Mouse (Mus musculus): ENCODE results near the gene Fmnl1.
A peak's percentile ranks its signal among the peaks of the same experiment; 100 is the strongest.
"Not testable (repeated sequence)": the region's sequence is repeated elsewhere in the genome, so short reads cannot be mapped to it uniquely, and the experiment has no call there.

The Fmnl1 gene

DNA sequence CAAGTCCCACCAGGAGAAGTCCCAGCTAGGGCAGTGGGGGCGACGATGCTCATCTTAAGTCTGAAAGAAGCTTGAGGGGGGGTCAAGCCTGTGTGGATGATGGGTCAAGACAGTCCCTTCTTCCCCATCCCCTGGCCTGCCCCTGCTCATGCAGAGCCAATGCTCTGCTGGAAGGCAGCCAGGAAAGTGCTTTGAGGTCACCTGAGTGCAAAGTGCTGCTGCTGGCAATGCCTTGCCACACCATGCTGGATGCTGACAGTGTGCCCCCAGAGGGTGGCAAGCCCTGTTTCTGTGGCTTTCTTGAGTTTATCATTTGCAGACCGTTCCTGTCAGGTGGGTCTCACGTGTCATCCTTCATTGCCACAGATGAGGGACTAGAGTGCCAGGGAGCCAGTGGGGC is 49.1 kb downstream of the Fmnl1 start:
- DNase-seq (ENCODE audit: low spot score in 2 of 2): no peak

DNA sequence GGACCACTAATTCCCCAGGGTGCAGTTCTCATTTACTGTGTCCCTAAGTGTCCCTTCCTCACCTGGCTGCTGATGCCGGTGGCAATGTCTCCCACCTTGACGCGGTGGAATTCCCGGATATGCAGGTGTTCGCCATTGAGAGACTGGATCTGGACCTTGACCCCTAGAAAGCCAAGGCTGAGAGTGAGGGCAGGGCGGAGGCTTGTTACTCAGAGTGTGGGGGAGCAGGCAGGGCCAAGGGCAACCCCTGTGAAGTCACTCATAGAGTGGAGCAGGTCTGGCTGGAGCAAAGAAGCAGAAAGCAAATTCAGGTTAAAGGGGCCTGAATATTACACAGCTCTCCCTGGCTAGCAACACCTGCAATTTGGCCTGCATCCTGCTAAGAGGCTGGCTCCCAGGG is 50.5 kb downstream of the Fmnl1 start:
- DNase-seq (ENCODE audit: low spot score in 2 of 2): no peak

DNA sequence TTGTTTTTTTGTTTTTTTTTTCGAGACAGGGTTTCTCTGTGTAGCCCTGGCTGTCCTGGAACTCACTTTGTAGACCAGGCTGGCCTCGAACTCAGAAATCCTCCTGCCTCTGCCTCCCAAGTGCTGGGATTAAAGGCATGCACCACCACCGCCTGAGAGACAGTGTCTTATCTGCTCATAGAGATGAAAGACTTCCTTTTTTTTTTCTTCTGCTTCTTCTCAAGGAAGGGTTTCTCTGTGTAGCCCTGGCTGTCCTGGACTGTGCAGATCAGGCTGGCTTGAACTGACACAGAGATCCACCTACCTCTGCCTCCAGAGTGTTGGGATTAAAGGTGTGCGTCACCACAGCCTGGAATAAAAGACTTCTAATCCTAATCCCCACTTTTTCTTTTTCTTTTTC is 51.8 kb downstream of the Fmnl1 start:
- DNase-seq (ENCODE audit: low spot score in 2 of 2): not testable (repeated sequence)

DNA sequence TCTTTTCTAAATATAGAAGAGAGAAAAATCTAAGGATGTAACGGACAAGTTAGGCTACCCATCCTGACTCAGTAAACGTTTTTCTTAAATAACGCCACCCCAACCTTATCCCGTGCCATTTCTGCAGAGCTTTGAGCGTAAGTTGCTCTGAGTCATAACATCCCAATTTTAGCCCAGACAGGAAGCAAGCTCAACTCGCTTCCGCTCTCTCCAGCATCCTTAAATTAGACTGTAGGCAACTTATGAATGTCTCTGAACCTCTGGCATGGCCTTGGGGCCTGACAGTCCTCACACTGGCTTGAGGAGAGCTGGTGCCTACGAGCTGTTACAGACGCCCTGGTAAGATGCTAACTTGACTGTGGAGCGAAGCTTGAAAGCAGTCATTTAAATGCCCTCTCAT is 52.5 kb downstream of the Fmnl1 start:
- DNase-seq (ENCODE audit: low spot score in 2 of 2): no peak

DNA sequence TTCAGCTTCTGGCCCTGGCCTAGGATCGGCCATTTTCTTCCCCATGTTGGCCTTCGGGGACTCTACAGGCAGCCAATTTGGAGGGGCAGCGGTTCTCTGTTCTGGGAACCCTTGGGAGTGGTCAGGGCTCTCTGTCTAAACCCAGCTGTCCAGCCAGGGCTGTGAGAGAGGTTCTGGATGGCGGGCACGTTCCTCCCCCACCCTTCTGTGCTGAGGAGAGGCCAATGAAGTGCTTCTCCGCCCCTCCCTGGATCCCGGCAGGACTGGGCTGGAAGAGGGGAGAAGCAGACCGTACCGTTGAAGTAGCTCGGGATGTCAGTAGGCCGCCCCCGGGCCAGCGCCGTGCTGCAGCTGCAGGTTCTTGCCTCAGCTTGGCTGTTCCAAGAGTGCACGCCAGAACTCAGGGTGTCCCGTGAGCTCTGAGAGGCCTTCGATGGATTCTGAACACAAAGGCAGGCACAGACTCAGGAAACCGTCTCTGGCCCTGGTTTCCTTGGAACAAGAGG is 53.1 kb downstream of the Fmnl1 start:
- DNase-seq (ENCODE audit: low spot score in 2 of 2): no peak

DNA sequence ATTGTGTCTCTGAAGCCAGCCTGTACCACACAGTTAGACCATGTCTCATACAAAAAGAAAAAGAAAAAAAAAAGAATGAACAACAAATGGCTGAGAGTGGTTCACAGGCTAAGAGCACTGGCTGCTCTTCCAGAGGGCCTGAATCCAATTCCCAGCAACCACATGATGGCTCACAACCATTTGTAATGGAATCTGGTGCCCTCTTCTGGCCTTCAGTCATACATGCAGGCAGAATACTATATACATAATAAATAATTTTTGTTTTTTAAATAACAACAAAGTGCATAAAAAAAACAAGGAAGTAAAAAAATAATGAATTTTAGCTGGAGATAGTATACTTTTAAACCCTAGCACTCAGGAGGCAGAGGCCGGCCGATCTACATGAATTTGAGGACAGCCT is 58.7 kb downstream of the Fmnl1 start:
- DNase-seq (ENCODE audit: low spot score in 2 of 2): no peak

DNA sequence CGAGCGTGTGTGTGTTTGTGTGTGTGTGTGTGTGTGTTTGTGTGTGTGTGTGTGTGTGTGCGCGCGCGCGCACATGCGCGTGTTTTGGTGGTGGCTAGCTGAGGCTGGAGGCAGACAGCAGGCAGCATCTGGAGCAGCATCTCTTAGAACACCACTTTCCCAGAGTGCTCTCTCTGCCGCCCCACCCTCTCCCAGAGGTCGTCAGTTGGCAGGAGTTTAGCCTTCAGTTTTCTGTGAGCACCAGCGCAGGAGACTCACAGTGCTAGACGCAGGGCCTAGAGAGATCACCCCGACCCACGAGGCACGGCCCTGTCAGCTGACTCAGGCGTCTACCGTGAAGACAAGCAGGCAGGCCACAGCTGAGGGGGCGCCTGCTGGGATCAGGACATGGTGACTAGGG is 59.7 kb downstream of the Fmnl1 start:
- DNase-seq (ENCODE audit: low spot score in 2 of 2): no peak

DNA sequence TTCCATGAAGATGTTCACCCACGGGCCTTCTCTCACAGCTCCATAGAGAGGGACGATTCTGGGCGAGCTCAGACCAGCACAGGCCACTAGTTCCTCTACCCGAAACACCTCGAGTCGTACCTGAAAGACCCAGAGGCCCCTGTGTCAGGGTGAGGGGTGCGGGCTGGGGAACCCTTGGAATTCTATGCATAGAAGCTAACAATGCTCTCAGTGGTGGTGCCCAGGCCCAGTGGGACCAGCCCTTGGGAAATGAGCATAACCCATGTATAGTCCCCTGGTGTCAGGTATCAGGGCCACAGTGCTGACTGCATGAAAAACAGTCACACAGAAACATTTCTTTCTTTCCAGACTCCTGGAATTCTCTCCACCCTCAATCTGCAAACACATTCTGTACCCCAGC is 60.5 kb downstream of the Fmnl1 start:
- DNase-seq (ENCODE audit: low spot score in 2 of 2): no peak

DNA sequence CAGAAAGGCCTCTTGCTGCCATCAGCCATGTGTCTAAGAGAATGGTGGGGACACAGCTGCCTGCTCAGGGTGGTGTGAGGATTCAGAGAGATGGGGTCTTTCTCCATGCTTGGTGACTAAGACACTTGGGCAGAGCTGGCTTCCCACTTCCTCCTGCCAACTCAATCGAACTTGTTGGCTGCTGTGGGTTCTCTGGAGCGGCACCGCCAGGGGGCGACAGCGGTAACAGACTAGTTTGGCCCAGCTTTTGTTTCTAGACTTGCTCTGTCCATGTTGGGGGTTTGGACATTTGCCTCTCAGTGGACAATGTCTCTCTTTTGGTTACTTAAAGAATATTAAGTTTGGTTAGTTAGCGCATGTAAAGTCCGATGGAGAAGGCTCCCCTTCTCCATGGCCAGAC is 62.1 kb downstream of the Fmnl1 start:
- peak; percentile 74 to 80 for DNase-seq (ENCODE audit: low spot score in 2 of 2)

DNA sequence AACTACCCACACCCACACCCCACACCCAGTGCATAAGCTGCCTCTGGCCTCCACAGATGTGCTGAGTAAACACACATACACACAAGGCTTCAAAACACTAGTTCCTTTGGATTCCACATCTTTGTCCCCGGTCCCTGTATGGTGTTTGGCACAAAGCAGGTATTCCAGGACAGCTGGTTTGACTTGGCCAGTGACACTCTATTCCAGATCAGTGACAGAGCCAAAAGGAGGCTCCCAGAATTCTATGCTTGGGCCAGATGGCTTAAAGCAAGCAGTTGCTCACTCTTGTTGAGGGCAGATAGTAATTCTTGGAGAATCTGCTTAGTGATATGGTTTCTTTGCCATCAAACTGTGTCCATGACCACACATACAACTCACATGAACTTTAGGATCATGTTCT is 63.5 kb downstream of the Fmnl1 start:
- DNase-seq (ENCODE audit: low spot score in 2 of 2): no peak

DNA sequence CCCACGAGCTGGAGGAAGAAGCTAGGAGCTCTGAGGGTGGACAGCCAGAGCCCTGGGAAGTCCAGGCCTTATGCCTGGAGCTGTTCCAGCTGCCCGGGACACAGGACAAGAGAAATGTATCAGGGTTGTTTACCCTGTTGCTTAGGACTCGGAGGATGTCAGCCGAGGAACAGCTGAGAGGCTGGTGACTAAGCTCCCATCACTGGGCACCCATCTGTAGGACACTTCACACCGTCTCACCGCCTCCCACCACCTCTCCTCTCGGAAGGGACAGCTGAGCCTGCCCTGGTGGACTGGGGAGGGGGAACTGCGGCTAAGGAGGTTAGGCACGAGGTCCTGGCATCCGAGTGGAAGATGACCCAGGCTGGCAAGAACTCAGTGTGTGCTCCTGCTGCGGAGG is 64.8 kb downstream of the Fmnl1 start:
- DNase-seq (ENCODE audit: low spot score in 2 of 2): no peak

DNA sequence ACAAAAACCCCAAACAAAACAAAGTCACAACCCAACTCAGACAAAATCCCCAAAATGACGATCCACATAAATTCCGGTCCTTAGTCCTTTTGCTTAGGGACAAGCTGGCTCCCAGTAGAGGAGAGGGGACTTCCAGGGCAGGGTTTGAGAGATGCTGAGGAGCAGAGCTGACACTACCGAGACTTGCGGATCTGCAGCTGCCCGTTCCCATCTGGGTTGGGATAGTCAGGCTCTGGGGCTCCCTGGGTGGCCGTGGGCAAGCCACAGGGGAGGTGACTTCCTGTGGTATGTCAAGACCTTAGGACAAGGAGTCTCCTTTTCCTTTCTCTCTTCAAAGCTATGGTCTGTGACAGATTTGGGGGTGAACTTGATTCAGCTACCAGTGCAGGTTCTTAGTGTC is 65.5 kb downstream of the Fmnl1 start:
- DNase-seq (ENCODE audit: low spot score in 2 of 2): no peak

DNA sequence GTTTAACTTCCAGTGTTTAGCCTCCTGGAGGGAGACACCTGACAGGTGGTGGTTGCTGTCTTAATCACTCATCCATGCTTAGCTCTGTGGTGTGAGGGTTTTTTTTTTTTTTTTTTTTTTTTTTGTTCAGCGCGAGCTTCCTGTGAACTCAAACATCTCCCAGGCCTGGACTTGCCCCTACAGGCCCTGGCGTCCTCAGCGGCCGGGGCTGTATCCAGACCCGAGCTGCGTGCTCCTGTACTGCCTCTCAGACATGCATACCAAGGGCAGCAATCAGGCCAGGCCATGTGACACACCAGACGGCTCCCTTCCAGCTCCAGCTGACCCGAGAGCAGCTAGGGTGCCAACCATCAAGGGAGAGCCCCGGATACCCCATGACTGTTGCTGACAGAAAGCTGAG is 66.0 kb downstream of the Fmnl1 start:
- DNase-seq (ENCODE audit: low spot score in 2 of 2): no peak

DNA sequence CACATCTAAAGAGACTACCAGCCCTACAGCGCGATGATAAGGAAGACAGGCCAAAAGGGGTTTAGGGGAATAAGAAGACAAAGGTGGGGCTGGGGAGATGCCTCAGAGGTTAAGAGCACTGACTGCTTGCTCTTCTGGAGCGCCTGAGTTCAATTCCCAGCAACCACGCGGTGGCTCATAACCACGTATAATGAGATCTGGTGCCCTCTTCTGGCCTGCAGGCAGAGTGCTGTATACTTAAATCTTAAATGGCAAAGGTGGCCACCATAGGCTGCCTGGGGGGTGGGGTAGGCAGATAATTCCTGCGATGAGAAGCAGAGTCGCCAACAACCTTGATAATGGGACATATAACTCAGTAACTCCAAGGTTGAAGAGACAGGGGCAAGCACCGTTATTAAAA is 66.8 kb downstream of the Fmnl1 start:
- DNase-seq (ENCODE audit: low spot score in 2 of 2): no peak

DNA sequence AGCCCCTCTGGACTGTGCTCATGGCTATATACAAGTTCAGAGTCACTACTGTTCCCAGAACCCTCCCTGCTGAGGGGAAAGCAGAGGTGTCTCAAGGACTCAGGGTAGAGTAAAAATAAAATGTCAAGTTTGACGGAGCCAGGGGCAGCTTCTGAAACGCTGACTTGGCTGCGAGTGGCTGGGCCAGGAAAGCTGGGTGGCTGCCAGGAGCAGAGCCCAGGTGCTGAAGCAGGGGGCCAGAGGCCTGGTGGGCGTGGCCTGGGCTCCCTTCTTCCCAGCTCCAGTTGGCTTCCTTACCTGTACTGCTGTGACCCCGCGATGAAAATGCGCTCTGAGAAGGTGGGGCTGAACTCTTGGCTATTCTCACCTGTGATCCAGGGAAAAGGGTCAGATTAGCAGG is 69.8 kb downstream of the Fmnl1 start:
- DNase-seq (ENCODE audit: low spot score in 2 of 2): no peak

DNA sequence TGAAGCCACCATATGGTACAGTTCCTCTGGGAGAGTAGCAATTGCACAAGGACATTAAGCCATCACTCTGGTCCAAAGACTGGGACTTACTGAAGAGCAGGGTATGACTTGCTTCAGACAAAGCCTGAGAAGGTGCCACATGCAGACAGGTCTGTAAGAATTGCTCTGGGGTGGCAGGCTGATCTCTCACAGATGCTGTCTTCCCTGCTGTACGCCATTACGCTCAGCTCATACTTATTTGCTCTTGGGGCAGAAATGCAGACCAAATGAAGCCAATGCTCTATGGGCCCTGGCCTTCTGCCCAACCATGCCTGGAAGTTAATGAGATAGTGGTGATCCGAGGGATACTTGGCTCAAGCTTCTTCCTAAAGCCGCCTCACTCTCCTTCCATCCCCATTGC is 73.9 kb downstream of the Fmnl1 start:
- DNase-seq (ENCODE audit: low spot score in 2 of 2): no peak

DNA sequence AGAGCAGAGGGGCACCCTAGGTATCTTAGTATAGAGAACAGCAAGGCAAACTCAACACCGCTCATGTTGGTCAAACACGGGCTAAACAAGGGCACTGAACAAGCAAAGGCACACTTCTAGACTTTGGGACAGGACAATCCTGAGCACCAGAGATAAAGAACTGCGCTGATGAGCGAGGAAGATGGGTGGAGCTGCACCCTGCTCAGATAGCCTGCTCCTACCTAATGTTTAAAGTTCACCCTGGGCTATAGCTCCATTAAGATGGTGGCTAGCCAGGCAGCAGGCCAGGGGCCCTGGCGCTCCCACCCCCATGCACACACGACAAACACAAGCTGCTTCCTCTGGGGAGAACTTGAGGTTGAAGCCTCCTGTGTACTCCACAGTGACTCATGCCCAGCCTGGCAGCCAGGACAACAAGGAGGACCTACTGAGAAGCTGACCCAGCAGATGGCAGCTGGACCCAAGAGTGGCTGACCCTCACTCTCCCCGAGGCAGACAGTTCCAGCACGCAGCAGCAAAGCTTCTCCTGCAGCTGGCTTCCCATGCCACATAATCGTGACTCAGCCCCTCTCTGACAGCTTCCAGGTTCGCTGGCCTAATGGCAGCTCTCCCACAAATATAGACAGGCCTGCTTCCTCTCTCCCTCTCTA is 75.3 kb downstream of the Fmnl1 start:
- no peak for DNase-seq (ENCODE audit: low spot score in 2 of 2)

DNA sequence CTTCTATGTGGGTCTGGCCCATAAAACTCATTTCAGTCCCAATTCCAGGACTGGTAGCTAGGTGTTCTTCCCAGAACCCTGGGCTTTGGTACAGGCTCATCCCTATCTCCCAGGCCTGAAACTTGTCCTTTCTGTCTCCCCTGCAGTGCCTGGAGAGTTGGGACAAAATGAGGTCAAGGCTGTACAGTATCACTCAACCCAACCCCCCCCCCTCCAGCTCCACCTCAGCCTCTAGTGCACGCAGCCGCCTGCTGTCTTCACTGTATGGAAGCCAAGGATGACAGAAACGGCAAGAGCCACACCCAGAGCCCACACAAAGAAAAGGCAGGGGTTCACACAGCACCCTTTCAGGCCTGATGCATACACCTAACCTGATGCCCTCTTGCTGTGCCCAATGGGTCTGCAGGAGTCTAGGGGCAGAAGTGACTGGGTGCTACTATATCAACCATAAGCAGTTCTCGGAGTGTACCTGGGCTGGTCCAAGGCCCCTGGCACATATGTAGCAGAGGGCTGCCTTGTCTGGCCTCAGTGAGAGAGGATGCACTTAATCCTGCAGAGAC is 75.9 kb downstream of the Fmnl1 start:
- DNase-seq (ENCODE audit: low spot score in 2 of 2): no peak

DNA sequence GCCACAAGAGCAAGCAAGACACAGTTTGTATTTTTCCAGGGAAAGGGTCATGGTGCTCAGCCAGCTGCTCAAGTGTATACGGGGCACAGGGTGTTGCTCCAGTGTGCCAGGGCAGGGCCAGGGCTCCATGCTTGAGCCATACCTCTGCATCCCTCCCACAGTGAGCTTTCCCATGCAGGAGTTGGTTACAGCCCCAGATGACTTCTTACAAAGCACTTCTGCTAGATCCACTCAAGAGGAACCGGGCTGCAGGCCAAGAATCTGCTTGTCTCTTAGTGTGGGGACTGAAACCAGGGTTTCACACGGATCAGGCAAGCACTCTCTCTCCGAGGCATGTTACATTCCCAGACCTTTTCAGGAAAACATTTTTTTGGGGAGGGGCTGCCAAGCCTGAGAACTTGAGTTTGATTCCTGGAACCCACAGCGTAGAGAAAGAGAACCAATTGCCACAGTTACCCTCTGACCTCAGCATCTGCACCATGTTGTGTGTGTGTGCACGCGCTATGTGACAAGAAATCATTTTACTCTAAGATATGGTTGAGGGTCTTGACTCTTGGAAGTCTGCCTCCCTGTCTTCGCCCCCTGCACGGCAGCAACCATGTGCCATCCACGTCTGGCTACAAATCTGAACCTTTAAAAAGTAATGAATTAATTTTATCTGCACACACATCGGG is 76.7 kb downstream of the Fmnl1 start:
- peak; percentile 45 to 63 for DNase-seq (ENCODE audit: low spot score in 2 of 2)
